Mouse (Mus musculus) lung, embryonic 15.5 days (tissue): ENCODE results near the gene Rpusd3. TPM values are rescaled to one million over a fixed set of nuclear protein-coding genes. Genes with fewer than 3 reads are reported as not detected.

Source experiments
- microRNA-seq: library from miRNA; unstranded; fragments of <30 nt; microRNA quantifications from one replicate; pipeline ENCODE4, GENCODE M21; 2016
- polyA plus RNA-seq: library from polyadenylated mRNA; unstranded; fragments of >200 nt; fragmentation: Nextera tagmentation; extraction: Ambion mirVana; gene quantifications from 2 replicates; pipeline ENCODE4 v1.2.1, GENCODE M21; 2015

Rpusd3 gene
- polyA plus RNA-seq, 1 experiment from 2014 or later: 19.1 TPM

Small RNA genes lying within 50 kb of the gene (microRNA-seq; reads per million reads assigned to microRNA genes)
- not detected for gene Gm24387

Other genes with a start within 250 kb of the Rpusd3 start
- 0.87 and 1.1 TPM in 2 replicates for gene Lhfpl4, start 224.0 kb downstream of the Rpusd3 start, polyA plus RNA-seq
- 43.8 and 46.1 TPM in 2 replicates for gene Mtmr14, start 181.5 kb downstream of the Rpusd3 start, polyA plus RNA-seq
- gene Cpne9, start 137.0 kb downstream of the Rpusd3 start, polyA plus RNA-seq: 0.05 TPM in 1 of 2 replicates, not detected in the other
- 17.0 and 18.3 TPM in 2 replicates for gene Brpf1, start 112.2 kb downstream of the Rpusd3 start, polyA plus RNA-seq
- gene Ogg1, start 92.4 kb downstream of the Rpusd3 start, polyA plus RNA-seq: 16.5 and 17.7 TPM in 2 replicates
- gene Camk1, start 75.4 kb downstream of the Rpusd3 start, polyA plus RNA-seq: 110 and 115 TPM in 2 replicates
- gene Tada3, start 41.5 kb downstream of the Rpusd3 start, polyA plus RNA-seq: 53.1 and 54.6 TPM in 2 replicates
- 399 and 412 TPM in 2 replicates for gene Arpc4, start 41.2 kb downstream of the Rpusd3 start, polyA plus RNA-seq
- gene Ttll3, start 30.1 kb downstream of the Rpusd3 start, polyA plus RNA-seq: 3.0 and 3.9 TPM in 2 replicates
- not detected in 2 replicates for gene Cidec, start 16.4 kb upstream of the Rpusd3 start, polyA plus RNA-seq
- 77.1 and 82.8 TPM in 2 replicates for gene Jagn1, start 23.2 kb upstream of the Rpusd3 start, polyA plus RNA-seq
- gene Il17re, start 39.1 kb upstream of the Rpusd3 start, polyA plus RNA-seq: 19.5 and 23.5 TPM in 2 replicates
- gene Il17rc, start 52.1 kb upstream of the Rpusd3 start, polyA plus RNA-seq: 19.1 and 20.2 TPM in 2 replicates
- gene Creld1, start 64.0 kb upstream of the Rpusd3 start, polyA plus RNA-seq: 33.1 and 36.3 TPM in 2 replicates
- gene Prrt3, start 82.6 kb upstream of the Rpusd3 start, polyA plus RNA-seq: 0.17 and 0.21 TPM in 2 replicates
- 101 and 103 TPM in 2 replicates for gene Emc3, start 112.3 kb upstream of the Rpusd3 start, polyA plus RNA-seq
- 13.3 and 14.6 TPM in 2 replicates for gene Fancd2, start 112.3 kb upstream of the Rpusd3 start, polyA plus RNA-seq
- gene Fancd2os, start 181.4 kb upstream of the Rpusd3 start, polyA plus RNA-seq: not detected in 2 replicates
- 223 and 224 TPM in 2 replicates for gene Brk1, start 185.4 kb upstream of the Rpusd3 start, polyA plus RNA-seq
- 41.0 and 45.8 TPM in 2 replicates for gene Vhl, start 204.6 kb upstream of the Rpusd3 start, polyA plus RNA-seq
- gene Irak2, start 219.1 kb upstream of the Rpusd3 start, polyA plus RNA-seq: 5.2 and 6.4 TPM in 2 replicates